ENCODE assay signal across 16 mouse cellular contexts in the genomic region with DNA sequence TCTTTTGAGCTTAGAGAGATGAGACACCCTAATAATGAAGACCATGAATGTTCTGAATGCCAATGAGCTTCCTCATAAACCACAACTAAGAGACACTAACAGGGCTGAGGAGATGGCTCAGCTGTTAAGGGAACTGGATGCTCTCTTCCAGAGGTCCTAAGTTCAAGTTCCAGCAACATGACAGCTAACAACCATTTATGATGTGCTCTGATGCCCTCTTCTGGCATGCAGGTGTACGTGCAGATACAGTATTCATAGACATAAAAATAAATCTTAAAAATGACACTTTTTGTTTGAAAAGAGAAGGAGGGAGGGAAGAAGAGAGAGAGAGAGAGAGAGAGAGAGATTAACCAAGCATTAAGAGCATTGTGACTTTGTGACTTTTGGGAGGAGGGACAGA. TPM values are rescaled to one million over a fixed set of nuclear protein-coding genes. Genes with fewer than 3 reads are reported as not detected.
A peak's percentile ranks its signal among the peaks of the same experiment; 100 is the strongest.
DNase-seq lines count a peak whose midpoint lies in the region; ATAC-seq and TF ChIP-seq lines count a peak whose summit lies in the region.
"Had no signal": no experiment of that assay in that cellular context is flagged by ENCODE, and none has a peak within 500 bp of the region (broad histone marks: within the 10 kb centered on the region; RNA-seq: fewer than 3 reads in every experiment).

No protein-coding gene starts in this region.

- H3K9ac ChIP-seq in forebrain, postnatal 0 days, result no peak overlapping the region
- H3K9ac ChIP-seq in forebrain, embryonic 12.5 days, result no peak overlapping the region
- no peak overlapping the region for H3K9ac ChIP-seq in liver, postnatal 0 days (replicated peaks)
- H3K9ac ChIP-seq in liver, embryonic 12.5 days, result no peak overlapping the region
- H3K9ac ChIP-seq in ES-Bruce4 (ENCODE audit: low read depth, poor library complexity, severe bottlenecking), result no peak overlapping the region
- H3K9ac ChIP-seq: embryonic facial prominence, embryonic 12.5 days; hindbrain, embryonic 13.5 days; lung, embryonic 15.5 days; neural tube, embryonic 13.5 days had no signal

- no peak overlapping the region for H3K4me2 ChIP-seq in forebrain, postnatal 0 days (ENCODE audit: low read depth)
- H3K4me2 ChIP-seq in forebrain, embryonic 12.5 days, result no peak overlapping the region
- no peak overlapping the region for H3K4me2 ChIP-seq in liver, postnatal 0 days (ENCODE audit: low read depth, low read length)
- H3K4me2 ChIP-seq in liver, embryonic 12.5 days, result no peak overlapping the region
- H3K4me2 ChIP-seq: embryonic facial prominence, embryonic 12.5 days; hindbrain, embryonic 13.5 days; lung, embryonic 15.5 days; neural tube, embryonic 13.5 days had no signal

- H3K9me3 ChIP-seq in forebrain, postnatal 0 days (ENCODE audit: low read length), result no peaks in the 10 kb centered on the region
- H3K9me3 ChIP-seq in forebrain, embryonic 12.5 days, result no peaks in the 10 kb centered on the region
- no peaks in the 10 kb centered on the region for H3K9me3 ChIP-seq in liver, postnatal 0 days (ENCODE audit: low read length)
- no peaks in the 10 kb centered on the region for H3K9me3 ChIP-seq in liver, embryonic 12.5 days (replicated peaks)
- peaks cover 3% of the 10 kb centered on the region; the same call in 1 of the 2 replicates for H3K9me3 ChIP-seq in ES-Bruce4 (replicated peaks; ENCODE audit: control insufficient read depth, insufficient read depth, low read length, poor library complexity, severe bottlenecking)
- H3K9me3 ChIP-seq: embryonic facial prominence, embryonic 12.5 days; hindbrain, embryonic 13.5 days; lung, embryonic 15.5 days; neural tube, embryonic 13.5 days had no signal

- H3K27me3 ChIP-seq in forebrain, postnatal 0 days (ENCODE audit: insufficient read depth, low read length), result no peaks in the 10 kb centered on the region
- no peaks in the 10 kb centered on the region for H3K27me3 ChIP-seq in forebrain, embryonic 12.5 days
- H3K27me3 ChIP-seq in liver, postnatal 0 days (ENCODE audit: insufficient read depth, low read length), result peaks cover 45% of the 10 kb centered on the region
- peaks cover 69% of the 10 kb centered on the region for H3K27me3 ChIP-seq in liver, embryonic 12.5 days (replicated peaks)
- H3K27me3 ChIP-seq in ES-Bruce4 (ENCODE audit: control insufficient read depth, insufficient read depth, low read length, poor library complexity, severe bottlenecking), result peaks cover 4% of the 10 kb centered on the region; the same call in 1 of the 2 replicates
- H3K27me3 ChIP-seq: hindbrain, embryonic 13.5 days; neural tube, embryonic 13.5 days had no signal

- peak; percentile 69 for TF ChIP-seq CTCF in forebrain, postnatal 0 days (IDR thresholded peaks at IDR 0.05; ENCODE audit: low read depth)
- TF ChIP-seq CTCF in liver, postnatal 0 days (IDR thresholded peaks at IDR 0.05; ENCODE audit: low read depth), result peak; percentile 70
- TF ChIP-seq CTCF in ES-Bruce4 (IDR thresholded peaks at IDR 0.05; ENCODE audit: low read depth, low read length), result peak; percentile 8
- TF ChIP-seq CTCF in cortical plate, adult 2 months (IDR thresholded peaks at IDR 0.05; ENCODE audit: extremely low read depth, insufficient read depth, low read length), result peak; percentile 36; the same call in 1 of the 2 replicates

- peaks cover 9% of the 10 kb centered on the region for H3K4me1 ChIP-seq in forebrain, postnatal 0 days (ENCODE audit: insufficient read depth)
- H3K4me1 ChIP-seq in forebrain, embryonic 12.5 days, result peaks cover 92% of the 10 kb centered on the region
- peaks cover 4% of the 10 kb centered on the region for H3K4me1 ChIP-seq in liver, postnatal 0 days (ENCODE audit: insufficient read depth)
- H3K4me1 ChIP-seq in liver, embryonic 12.5 days, result peaks cover 11% of the 10 kb centered on the region; the same call in 1 of the 2 replicates
- peaks cover 1% of the 10 kb centered on the region for H3K4me1 ChIP-seq in ES-Bruce4 (ENCODE audit: control insufficient read depth, insufficient read depth, low read length)
- no peaks in the 10 kb centered on the region for H3K4me1 ChIP-seq in cortical plate, adult 2 months (ENCODE audit: control insufficient read depth, insufficient read depth, low read length)

- DNase-seq in forebrain, postnatal 0 days, result no peak
- DNase-seq in liver, postnatal 0 days, result no peak
- DNase-seq: adrenal gland, postnatal 25 days; gastrocnemius, postnatal 10 days; right cerebral cortex, postnatal 25 days; thymus, adult 2 months had no signal

- TF ChIP-seq EP300 in liver, postnatal 0 days (IDR thresholded peaks at IDR 0.05; ENCODE audit: low read depth), result no peak
- TF ChIP-seq EP300 in ES-Bruce4 (IDR thresholded peaks at IDR 0.05; ENCODE audit: insufficient read depth, low read depth, low read length), result no peak

- H3K36me3 ChIP-seq in forebrain, postnatal 0 days (ENCODE audit: insufficient read depth), result no peaks in the 10 kb centered on the region
- peaks cover 6% of the 10 kb centered on the region for H3K36me3 ChIP-seq in forebrain, embryonic 12.5 days (replicated peaks)
- no peaks in the 10 kb centered on the region for H3K36me3 ChIP-seq in liver, postnatal 0 days (replicated peaks; ENCODE audit: insufficient read depth, low read length)
- H3K36me3 ChIP-seq in liver, embryonic 12.5 days, result no peaks in the 10 kb centered on the region
- no peaks in the 10 kb centered on the region for H3K36me3 ChIP-seq in ES-Bruce4 (ENCODE audit: control insufficient read depth, insufficient read depth, low read length, poor library complexity, severe bottlenecking)
- H3K36me3 ChIP-seq: embryonic facial prominence, embryonic 12.5 days; hindbrain, embryonic 13.5 days; lung, embryonic 15.5 days; neural tube, embryonic 13.5 days had no signal

- no peak overlapping the region for H3K27ac ChIP-seq in forebrain, postnatal 0 days (ENCODE audit: low read depth, low read length)
- no peak overlapping the region for H3K27ac ChIP-seq in forebrain, embryonic 12.5 days
- no peak overlapping the region for H3K27ac ChIP-seq in liver, postnatal 0 days (ENCODE audit: low read depth)
- H3K27ac ChIP-seq in liver, embryonic 12.5 days, result no peak overlapping the region
- no peak overlapping the region for H3K27ac ChIP-seq in ES-Bruce4 (ENCODE audit: insufficient read depth, low read length)
- no peak overlapping the region for H3K27ac ChIP-seq in cortical plate, adult 2 months (ENCODE audit: insufficient read depth, low read length)
- H3K27ac ChIP-seq: embryonic facial prominence, embryonic 12.5 days; lung, embryonic 15.5 days; neural tube, embryonic 13.5 days had no signal

- no peak for TF ChIP-seq POLR2A in ES-Bruce4 (IDR thresholded peaks at IDR 0.05; ENCODE audit: insufficient read depth, low read length)
- no peak for TF ChIP-seq POLR2A in cortical plate, adult 2 months (IDR thresholded peaks at IDR 0.05; ENCODE audit: extremely low read depth, insufficient read depth, low read length)

- no peak overlapping the region for H3K4me3 ChIP-seq in forebrain, postnatal 0 days (ENCODE audit: low read depth, low read length)
- no peak overlapping the region for H3K4me3 ChIP-seq in forebrain, embryonic 12.5 days (replicated peaks)
- no peak overlapping the region for H3K4me3 ChIP-seq in liver, postnatal 0 days (ENCODE audit: low read depth, low read length)
- H3K4me3 ChIP-seq in liver, embryonic 12.5 days, result no peak overlapping the region
- H3K4me3 ChIP-seq in ES-Bruce4 (ENCODE audit: low read depth, low read length), result no peak overlapping the region
- no peak overlapping the region for H3K4me3 ChIP-seq in cortical plate, adult 2 months (ENCODE audit: insufficient read depth, low read length)
- H3K4me3 ChIP-seq: embryonic facial prominence, embryonic 12.5 days; hindbrain, embryonic 13.5 days; lung, embryonic 15.5 days; neural tube, embryonic 13.5 days had no signal

- ATAC-seq in forebrain, postnatal 0 days, result no peak
- no peak for ATAC-seq in forebrain, embryonic 12.5 days (ENCODE audit: low FRiP score)
- ATAC-seq in liver, postnatal 0 days, result no peak
- ATAC-seq in liver, embryonic 12.5 days, result no peak
- no peak for ATAC-seq in inflammation-experienced regulatory T-cells, adult 6 months
- no peak for ATAC-seq in cerebellum, adult (ENCODE audit: insufficient number of reproducible peaks, low FRiP score, low TSS enrichment)

- WGBS in forebrain, postnatal 0 days, result 29% methylated on average over 1 of the region's 1 CpGs
- WGBS in forebrain, embryonic 12.5 days, result 18% methylated on average over 1 of the region's 1 CpGs
- WGBS in liver, postnatal 0 days (ENCODE audit: insufficient replicate concordance), result 12% methylated on average over 1 of the region's 1 CpGs
- WGBS in liver, embryonic 12.5 days (ENCODE audit: insufficient replicate concordance), result 5% methylated on average over 1 of the region's 1 CpGs

RNA-seq across cellular contexts. Expression of gene Igdcc3, which starts 23.9 kb away (rescaled TPM):
- total RNA-seq in forebrain, postnatal 0 days (2014; rRNA removed), result 2.7 and 3.0 TPM in 2 replicates
- 2.6 and 4.2 TPM in 2 replicates for polyA plus RNA-seq in forebrain, postnatal 0 days (2015; fragmentation: Nextera tagmentation; extraction: Ambion mirVana)
- 40.0 and 40.8 TPM in 2 replicates for polyA plus RNA-seq in forebrain, embryonic 12.5 days (2016; fragmentation: Nextera tagmentation; extraction: Ambion mirVana)
- polyA plus RNA-seq in liver, postnatal 0 days (2015; fragmentation: Nextera tagmentation; extraction: Ambion mirVana), result not detected in 2 replicates
- polyA plus RNA-seq in liver, embryonic 12.5 days (2016; fragmentation: Nextera tagmentation; extraction: Ambion mirVana), result 0.75 and 0.79 TPM in 2 replicates
- polyA plus RNA-seq in ES-Bruce4 (2011; ENCODE audit: insufficient read depth, insufficient read length, low read depth, missing spikeins), result 8.6 and 8.9 TPM in 2 replicates
- polyA plus RNA-seq in cortical plate, adult 2 months (2012; rRNA removed), result 1.3 and 2.0 TPM in 2 replicates
- not detected for polyA plus RNA-seq in inflammation-experienced regulatory T-cells, adult 6 months (2017; shearing (Covaris generic))

RNA-seq across cellular contexts. Expression of gene Parp16, which starts 30.3 kb away (rescaled TPM):
- 6.1 and 6.3 TPM in 2 replicates for total RNA-seq in forebrain, postnatal 0 days (2014; rRNA removed)
- polyA plus RNA-seq in forebrain, postnatal 0 days (2015; fragmentation: Nextera tagmentation; extraction: Ambion mirVana), result 4.2 and 6.7 TPM in 2 replicates
- 5.7 and 5.9 TPM in 2 replicates for polyA plus RNA-seq in forebrain, embryonic 12.5 days (2016; fragmentation: Nextera tagmentation; extraction: Ambion mirVana)
- 11.7 and 12.0 TPM in 2 replicates for polyA plus RNA-seq in liver, postnatal 0 days (2015; fragmentation: Nextera tagmentation; extraction: Ambion mirVana)
- 7.7 and 8.6 TPM in 2 replicates for polyA plus RNA-seq in liver, embryonic 12.5 days (2016; fragmentation: Nextera tagmentation; extraction: Ambion mirVana)
- polyA plus RNA-seq in ES-Bruce4 (2011; ENCODE audit: insufficient read depth, insufficient read length, low read depth, missing spikeins), result 5.7 and 7.1 TPM in 2 replicates
- 4.1 and 4.2 TPM in 2 replicates for polyA plus RNA-seq in cortical plate, adult 2 months (2012; rRNA removed)
- 1 to 10 TPM; 5.4 to 8.0 (median 5.8) TPM for polyA plus RNA-seq in inflammation-experienced regulatory T-cells, adult 6 months (2017; shearing (Covaris generic))

Comparison
In these comparisons a context has a peak if more than half of its experiments do, and no peak if none do; other contexts are left out.
1. CTCF ChIP-seq: peak in every context shown above with its lines; median percentile 70 in liver, postnatal 0 days; 69 in forebrain, postnatal 0 days; 36 in cortical plate, adult 2 months; 8 in ES-Bruce4.